Mouse (Mus musculus) liver, embryonic 14.5 days (tissue): Measurements from ENCODE around the gene Fam209.

Experiments used
- CTCF ChIP-seq: IDR thresholded peaks from 2 replicates; pipeline ENCODE4 v1.5.1; 2016; ENCODE audit warnings: antibody characterized with exemption, low read depth, control low read depth
- EP300 ChIP-seq: IDR thresholded peaks from 2 replicates; pipeline ENCODE4 v1.6.1; 2016; ENCODE audit warnings: antibody characterized with exemption, low read depth

DNA sequence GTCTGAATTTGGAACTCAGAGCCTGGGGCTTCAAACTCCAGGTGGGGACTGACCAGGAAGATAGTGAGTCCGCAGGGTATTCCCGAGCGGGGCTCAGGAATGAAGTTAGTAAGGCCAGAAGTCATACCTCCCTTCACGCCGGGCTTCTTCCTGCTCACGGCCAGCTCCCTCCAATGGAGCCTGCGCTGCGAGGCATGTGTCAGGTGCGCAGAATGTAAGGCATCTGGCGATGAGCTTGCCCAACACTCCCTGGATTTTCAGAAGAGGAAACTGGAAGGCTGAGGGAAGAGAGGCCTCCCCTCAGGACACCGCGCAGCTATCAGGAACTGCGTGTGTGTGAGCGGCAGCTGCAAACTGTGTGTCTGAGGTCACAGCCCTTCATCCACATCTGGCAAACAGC lies 29.8 kb downstream of the Fam209 start:
- TF ChIP-seq CTCF (no peak), EP300 (no peak)
